Mouse (Mus musculus) heart, adult 8-10 months (tissue): ENCODE measurements around the gene B3gat1. TPM values are rescaled to one million over a fixed set of nuclear protein-coding genes. Genes with fewer than 3 reads are reported as not detected.

Source experiments
- DNase-seq: peaks from one replicate; pipeline ENCODE4 v3.0.0; 2022; ENCODE audit warnings: low spot score
- total RNA-seq, 4 experiments: library from RNA; stranded (reverse); gene quantifications; 2 replicates each; pipeline ENCODE4 v1.2.4; 2022

B3gat1 gene
- total RNA-seq = under 1 TPM in 1 of 4 experiments, not detected in 3; 0.13 TPM

DNA sequence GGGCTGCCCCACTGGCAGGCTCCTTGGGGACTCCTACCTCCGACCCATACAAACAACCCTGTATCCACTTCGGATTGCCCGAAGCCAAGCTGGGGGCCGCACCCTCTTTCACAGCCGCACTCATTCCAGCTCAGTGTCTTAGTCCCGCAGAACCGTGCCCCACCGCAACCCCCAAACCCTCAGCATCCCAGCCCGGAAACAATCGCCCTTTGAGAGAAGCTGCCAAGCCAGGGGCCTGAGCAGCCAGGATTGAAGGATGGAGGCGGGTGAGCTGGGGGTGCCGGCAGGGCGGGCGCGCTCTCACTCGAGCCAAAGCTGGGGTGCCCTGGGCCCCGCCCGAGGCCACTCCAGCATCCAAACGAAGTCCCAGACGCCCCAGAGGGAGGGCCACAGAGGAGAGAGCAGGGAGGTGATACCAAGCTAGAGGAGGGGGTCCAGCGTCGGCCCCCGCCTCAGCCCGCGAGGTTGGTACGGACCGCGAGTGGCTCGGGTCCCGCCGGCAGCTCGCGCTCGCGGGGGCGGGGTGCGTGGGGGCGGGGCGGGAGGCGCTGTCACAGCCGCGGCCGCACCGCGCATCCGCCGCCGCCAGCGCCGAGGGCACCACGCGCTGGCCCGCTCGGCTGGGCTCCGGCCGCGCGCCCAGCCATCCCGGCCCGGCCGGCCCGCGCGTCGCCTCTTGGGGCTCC, at the start of gene B3gat1:
TSS of gene B3gat1 (plus strand) at position 523 of the 686 bp plus-strand sequence.
- no peak for DNase-seq

DNA sequence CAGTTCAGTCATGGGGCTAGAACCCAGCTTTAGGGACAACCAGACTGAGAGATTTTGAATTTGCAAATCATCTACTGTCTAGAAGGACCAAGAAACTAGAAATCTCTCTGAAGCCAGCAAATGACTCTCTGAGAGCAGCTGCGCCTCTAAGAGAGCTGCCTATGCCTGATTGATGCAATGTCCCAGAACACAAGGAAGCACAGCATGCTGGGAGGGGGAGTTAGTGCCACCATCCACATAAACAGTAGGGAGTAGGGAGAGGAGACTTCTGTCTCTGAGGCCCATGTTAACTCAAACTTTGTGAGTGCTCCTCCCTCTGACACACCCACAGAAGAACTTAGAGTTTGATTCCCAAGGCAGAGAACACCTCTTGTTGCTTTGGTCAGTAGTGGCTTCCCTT, 44.4 kb upstream of the B3gat1 start:
- no peak for DNase-seq

DNA sequence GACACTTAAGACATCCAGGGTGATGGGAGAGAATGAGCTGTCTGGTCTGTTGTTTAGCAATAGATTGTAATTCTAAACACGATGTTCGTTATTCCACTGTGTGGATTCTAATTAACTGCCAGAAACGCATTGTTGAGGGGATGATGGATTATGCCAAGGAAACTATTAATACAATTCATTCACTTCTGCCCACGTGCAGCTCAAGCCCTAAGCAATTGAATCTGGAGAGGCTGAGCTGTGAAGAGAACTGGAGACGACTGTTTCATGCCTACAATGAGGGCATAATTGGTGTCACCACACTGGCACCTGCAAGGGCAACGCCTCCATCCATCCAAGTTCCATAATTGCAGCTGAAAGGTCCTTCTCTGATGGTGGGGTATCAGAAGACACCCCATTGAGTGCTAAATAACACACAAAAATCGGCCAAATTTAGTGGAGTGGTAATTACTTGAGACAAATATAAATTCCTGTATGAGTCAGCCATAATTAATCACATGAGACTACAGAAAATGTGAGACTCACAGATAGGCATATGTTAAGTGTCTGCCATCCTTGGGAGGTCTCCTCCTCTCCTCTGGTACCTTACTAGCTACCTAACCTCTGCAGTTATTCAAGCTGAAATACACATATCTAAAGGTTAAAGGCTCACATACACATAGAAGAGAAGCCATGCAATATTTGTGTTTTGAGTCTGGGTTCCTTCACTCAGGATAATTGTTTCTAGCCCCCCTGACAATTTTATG, 43.4 kb upstream of the B3gat1 start:
- no peak for DNase-seq

DNA sequence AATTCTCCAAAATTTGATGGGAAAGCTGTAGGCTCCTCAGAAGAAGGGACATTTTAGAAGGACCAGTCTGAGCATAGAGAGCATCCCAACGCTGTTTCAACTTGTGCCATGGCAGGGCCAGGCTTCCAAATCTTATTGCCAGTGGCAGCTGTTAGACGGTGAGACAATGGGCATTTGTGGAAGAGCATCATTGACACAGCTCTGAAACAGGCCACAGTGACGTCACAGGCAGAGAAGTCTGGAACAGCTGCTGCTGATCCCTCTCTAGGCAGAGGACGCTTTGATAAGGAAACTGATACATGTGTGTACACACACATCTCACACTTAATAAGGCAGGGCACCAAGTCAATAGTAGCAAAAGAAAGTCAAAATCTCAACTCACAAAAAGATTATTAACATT, 40.9 kb upstream of the B3gat1 start:
- DNase-seq = no peak

DNA sequence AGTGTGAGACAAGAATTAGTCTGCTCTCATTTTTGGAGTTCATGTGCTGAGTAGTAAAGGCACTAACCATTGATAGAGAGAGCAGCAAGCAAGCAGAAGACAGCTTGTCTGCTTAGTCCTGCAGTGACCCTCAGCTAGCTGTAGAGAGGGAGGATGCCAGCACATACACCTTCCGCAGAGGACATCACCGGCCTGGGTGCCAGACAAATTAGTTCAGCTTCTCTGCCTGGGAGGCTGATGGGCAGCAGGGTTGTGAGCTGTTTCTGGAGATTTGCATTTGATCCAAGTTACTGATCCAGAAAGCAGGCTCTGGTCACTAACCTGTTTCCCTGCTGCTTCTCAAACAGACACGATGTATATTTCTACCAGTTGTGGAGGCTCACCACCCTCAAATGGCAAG, 38.9 kb upstream of the B3gat1 start:
- DNase-seq = no peak

DNA sequence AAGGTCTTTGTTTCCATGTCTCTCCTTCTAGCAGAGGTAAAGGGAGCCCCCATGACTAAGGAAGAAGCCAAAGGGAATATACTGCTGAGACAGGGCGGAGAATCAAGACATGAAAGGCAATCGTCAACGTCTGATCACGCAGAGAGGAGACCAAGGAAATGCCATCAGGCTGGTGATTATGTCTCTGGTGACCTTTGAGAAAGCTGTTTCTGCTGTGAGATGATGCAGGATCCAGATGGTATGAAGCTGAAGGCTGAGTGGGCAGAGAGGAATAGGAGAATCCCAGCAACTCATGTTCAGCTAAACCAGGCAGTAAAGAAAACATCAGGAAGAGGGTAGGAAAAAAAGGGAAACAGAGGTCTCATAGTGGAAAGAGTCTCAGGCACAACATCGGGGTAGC, 38.4 kb upstream of the B3gat1 start:
- DNase-seq = no peak

DNA sequence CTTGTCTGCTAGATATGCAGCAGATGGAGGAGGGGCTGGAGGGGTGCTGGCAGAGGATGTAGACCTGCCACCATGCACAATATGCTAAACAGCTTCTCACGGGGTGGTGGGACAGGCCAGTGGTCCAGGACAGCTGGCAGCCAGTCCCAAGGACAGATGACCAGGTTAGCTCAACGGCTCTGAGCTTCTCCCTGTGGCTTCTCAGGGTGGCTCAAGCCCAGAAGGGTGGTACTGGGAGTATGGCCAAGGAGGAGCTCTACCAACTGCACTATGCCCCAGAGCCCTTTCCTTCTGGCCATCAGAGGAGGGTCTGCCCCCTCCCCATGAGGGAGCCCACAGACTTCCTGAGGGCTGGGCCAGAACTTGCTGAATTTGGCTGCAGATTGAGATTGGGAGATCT, 35.2 kb upstream of the B3gat1 start:
- DNase-seq = no peak

DNA sequence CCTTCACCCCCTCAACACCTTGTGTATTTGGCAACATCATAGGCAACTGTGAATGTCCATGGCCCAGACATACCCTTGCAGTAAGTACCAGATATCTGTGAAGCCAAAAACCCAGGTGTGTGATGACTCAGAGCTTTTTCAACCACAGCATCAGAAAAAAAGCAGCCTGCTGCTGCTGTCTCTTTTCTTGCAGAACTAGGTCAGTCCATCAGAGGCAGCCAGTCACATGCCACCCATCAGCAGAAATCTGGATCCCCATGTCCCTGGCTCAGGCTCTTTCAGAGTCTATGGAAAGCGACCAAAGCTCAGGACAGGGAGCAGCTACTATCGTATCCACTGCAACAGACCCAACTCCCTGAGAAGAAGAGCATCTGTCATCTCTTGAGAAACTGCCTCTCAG, 33.2 kb upstream of the B3gat1 start:
- no peak for DNase-seq

DNA sequence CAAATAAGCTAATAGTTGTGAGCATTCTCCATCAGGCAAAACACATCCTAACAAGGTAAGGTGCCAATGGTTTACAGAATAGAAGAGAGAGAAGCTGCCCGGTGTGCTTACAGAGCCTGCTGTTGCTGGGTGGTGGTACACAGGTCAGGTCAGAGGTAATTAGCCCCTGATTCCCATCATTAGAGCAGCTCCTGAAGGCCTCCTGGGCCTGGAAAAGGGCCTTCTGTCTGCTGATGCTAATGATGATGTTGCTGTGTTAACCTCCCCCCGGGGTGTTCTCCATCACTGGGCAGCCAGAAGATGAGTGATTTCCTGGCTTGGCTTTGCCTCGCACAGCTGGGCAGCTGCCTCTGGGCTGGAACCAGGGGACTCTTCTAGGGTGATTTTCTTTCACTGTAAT, 15.1 kb upstream of the B3gat1 start:
- DNase-seq = no peak

DNA sequence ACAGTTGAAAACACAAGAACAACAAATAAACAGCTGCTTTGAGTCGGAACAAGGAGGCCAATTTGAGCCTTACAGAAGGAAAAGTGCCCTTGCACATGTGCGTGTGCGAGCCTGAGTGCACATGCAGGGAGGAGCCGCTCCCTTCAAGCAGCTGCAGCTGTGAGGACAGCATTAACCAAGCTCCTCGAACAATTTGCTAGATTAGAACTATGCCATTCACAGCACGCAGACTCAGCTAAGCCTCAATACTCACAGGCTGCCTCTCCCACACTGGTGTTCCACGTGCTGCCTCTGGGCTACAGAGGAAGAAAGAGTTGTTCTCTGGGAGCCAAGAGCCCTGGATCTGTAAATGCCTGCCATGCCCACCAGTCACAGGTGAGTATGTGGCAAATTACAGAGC, 11.8 kb upstream of the B3gat1 start:
- no peak for DNase-seq

DNA sequence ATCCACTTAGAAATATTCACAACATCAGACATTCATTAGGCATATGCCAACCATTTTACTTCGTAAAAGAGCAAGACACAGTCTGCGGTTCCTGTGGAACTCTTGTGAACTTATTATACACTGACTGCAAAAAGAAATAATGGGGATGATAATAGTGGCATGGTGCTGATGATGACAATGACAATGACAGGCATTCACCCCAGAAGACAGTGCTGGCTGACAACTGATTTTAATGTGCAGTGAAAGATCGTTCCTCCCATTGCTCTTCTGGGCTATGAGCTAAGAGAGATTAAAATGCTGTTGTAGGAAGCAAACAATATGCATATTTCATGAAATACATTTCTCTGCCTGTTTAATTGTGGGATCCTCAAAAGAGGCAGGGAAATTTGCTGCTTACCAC, 7.8 kb upstream of the B3gat1 start:
- DNase-seq = no peak

DNA sequence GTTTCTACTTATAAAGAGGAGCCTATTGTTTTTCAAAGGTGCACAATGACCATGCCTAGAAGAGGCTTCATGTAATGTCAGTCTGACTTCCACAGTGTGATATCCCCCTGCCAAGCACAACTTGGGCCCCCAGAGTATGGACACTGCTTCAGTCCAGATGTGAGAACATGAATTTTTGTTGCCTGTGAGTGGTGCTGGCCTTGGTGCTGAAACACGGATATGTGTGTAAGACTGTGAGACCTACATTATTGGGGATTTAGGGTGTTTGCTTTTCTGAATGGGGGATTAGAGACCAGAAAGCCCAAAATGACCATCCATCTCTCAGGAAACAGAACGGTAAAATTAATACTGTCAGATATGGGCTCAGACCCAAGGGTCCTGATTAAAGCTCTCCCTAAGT, 6.1 kb upstream of the B3gat1 start:
- DNase-seq = no peak

DNA sequence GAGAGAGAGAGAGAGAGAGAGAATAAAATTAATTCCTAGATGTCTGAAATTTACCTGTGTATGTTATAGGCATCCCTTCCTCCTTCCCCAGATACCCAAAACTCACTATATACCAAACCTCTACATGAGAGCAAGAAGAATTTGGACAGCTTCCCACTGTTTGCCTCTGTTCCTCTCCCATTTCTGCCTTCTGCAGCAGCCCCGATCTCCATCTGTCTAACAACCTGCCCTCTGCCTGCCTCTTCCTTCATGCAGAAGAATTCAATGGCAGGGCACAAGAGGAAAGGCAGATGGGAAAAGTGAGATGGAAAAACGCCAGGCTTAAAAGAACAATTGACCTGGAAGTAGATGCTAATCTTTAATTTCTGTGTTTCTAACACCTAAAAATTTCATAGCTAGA, 5.0 kb upstream of the B3gat1 start:
- no peak for DNase-seq

DNA sequence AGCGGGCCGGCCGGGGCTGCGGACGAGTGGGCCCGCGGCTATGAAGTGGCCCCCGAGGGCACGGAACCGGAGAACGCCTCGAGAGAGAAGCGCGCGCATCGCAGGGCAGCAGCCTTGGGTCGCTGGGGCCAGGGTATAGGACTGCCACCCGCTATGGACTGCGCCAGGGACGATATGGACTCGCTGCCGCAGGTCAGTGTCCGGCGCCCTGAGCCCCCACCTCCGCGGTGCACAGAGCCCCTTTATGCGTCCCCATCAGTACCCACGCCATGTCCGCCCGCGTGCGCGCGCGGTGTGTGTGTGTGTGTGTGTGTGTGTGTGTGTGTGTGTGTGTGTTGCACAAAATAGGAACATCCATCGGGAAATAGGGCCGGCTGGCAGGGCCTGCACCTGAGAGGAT, 458 bp downstream of the B3gat1 start:
- no peak for DNase-seq

DNA sequence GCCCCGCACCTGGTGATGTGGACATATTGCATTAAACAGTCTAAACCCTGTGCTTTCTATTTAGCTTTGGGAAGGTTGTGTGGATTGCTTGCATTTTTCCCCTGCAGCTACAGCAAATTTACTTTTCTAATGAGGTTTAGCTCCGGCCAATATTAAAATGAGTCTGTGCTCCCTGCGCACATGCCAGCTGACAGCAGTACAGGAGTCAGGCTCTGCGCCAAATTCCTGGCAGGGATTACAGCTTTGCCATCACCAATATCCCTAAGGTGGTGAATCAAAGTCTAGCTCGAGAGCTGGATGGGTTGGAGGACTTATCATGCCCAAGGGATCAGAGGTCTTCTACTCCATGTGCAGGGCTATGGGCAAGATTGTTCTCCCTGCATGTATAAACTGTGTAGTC, 3.6 kb downstream of the B3gat1 start:
- DNase-seq = no peak

DNA sequence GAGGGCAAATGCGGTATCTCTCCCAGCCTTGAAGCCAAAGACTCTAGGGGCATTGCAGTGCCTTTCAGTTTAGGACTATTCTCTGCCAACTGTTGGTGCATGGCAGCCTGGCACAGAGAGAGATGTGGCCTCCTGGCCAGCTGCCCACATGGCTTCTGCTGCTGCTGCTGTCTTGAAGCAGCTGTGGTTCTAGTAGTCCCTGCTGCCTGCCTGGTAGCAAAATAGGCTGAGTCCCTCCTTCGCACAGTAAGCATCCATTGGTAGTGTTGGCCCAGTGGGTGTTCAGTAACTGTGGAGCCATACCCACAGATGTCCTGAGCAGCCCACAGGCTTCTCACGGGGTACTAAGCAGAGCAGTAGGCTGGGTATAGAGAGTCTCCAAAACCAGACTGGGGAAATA, 9.3 kb downstream of the B3gat1 start:
- DNase-seq = peak; percentile 14

DNA sequence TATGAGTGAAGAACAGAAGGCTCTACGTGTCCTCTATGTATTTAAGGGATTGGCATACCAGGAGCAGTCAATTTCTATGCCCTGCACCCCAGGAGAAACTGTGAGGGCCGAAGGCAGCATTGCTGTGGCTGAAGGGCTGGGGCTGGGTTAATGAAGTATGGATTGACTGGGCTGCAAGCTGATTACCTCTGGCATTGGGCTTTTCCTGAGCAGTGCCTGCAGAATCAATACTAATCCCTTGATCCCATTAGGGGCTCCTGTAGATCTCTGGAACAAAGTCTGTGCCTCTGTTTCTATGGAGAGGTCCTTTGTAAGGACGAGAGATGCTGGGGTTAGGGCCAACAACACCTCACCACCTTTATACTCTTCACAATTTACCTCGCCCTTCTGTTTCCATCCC, 13.6 kb downstream of the B3gat1 start:
- DNase-seq = no peak

DNA sequence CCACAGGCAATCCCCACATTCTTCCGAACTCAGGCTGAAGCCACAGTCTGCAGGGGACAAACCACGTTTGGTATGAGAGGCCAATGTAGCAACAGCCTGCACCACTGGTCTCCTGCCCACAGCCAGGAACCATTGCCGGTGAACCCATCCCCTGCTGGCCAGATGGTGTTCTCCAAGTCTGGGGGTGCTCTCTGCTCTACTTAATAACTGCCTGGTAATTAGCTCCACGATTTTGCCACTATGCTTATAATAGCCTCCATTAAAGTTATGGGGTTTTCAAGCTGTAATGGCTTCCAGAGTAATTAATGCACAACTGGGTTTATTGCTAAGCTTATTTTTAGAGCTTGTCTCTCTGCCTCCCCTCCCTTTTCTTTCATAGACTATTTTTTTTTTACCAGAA, 15.4 kb downstream of the B3gat1 start:
- DNase-seq = no peak

DNA sequence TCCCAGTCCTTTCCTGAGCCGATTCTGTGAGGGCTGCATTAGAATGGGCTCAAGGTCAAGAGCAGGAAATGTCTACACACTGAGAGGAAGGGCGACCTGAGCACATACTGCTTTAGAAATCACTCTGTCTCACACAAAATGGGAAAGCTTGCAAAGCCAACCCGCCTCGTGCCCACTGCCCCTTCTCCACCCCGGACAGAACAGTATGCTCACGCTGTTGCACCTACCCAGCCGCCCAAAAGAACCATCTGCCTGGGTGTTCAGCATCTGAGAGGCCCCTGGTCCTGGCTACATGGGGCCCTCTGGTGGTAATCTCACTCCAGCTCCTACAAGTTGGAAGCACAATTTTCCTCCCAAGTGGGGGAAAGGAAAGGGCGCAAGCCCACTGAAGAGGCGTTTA, 26.6 kb downstream of the B3gat1 start:
- peak; percentile 2 for DNase-seq

DNA sequence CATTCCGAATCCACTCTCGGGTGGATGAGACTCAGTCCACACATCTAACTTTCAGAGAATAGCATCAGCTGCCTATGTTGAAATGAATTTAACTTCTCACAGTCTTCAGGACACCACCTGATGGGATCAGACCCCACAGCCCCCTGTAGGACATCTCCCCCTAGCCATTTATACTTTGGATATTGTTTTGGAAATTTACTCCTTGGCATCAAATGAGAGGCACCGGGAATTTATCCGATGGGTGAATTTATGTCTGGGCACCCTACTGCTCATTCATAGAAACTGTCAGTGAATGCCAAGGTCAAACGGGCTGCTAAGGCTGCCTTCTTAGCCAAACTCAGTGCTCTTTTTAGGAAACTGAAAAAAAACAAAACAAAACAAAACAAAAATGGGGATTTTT, 27.0 kb downstream of the B3gat1 start:
- DNase-seq = no peak

DNA sequence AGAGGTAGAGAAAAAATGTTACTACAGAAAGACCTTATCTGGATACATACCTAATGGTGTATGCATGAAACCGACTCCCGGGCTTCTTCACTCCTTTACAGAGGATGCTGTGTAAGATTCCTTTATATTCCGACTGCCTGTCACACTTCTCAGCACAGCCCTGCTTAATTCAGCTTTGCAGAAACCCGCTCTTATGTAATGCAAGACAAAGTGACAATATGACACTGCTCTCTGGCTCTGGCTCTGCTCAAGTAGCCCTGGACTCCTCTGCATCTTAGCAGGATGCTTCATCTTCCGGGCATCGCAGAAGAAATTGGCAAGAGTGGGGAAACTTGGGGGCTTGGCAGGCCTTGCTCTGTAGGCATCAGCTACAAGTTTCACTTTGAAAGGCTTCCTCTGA, 28.9 kb downstream of the B3gat1 start:
- no peak for DNase-seq

DNA sequence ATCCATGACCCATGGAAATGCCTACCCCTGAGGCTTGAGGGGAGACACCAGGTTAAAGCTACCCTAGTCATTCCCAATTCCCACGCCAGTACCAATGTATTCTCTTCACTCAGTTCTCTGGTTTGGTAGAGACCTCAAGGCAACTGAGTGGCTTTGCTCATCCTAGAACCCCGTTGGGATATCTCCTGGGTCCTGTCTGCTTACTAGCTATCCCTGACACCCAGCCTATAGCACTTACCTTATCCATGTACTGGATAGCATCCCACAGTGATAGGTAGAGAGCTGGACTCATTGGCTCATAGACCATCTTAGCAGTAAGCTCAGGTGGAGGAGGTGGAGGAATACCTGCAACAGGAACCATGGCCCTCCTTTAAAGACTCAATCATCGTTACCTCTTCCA, 34.7 kb downstream of the B3gat1 start:
- no peak for DNase-seq

DNA sequence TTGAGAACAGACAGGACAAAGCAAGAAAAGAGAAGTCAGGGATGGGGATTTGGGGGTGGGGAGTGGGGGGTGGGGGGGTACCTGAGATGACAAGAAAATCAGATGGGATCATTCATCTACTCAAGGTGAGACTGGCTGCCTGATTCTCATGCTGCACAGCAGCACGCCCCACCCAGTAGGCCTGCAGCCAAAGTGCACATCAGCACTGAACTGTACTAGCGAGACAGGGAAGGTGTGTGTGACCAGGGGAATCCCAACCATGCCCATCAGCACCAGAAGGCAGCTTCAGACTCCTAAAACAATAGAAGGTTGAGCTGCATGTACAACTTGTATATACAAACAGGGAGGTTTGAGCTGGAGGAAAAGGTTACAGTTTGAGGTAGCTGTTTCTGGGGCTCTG, 42.2 kb downstream of the B3gat1 start:
- no peak for DNase-seq
